Mouse (Mus musculus): ENCODE results near the gene Trmt10c.
A peak's percentile ranks its signal among the peaks of the same experiment; 100 is the strongest.

The Trmt10c gene

DNA sequence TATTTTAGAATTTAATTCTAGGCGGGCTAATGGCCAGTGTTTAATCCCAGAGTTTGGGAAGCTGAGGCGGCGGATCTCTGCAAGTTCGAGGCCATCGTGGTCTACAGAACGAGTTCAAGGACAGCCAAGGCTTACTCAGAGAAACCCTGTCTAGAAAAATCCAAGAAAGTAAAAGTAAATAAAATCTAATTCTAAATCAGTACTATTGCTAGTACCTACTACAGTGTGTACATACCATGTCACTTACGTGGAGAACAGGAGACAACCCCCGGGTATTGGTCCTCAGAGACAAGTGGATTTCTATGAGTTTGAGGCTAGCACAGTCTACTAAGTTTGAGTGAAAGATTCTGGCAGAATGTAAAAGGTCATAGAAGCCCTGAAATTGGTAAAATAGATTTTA is 471 bp upstream of the Trmt10c start:
- DNase-seq: no peak

DNA sequence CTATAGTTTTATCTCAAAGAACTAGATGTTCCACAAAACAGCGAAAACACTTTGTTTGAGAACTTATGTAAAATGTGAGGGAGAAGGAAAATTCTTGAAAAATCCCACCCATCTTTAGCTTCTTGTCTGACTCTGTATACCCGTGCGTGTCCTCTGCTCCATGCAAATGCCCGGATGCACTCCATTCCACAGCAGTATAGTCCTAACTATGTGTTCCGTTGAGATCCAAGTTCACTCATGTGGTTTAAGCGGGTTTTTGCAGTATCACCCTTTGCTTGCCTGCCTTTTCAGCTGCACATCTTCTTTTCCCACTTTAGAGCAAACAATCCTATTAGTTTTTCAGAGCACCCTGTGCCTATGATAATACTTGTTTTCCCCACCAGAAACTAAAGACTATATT is 1.1 kb downstream of the Trmt10c start:
- no peak for DNase-seq

DNA sequence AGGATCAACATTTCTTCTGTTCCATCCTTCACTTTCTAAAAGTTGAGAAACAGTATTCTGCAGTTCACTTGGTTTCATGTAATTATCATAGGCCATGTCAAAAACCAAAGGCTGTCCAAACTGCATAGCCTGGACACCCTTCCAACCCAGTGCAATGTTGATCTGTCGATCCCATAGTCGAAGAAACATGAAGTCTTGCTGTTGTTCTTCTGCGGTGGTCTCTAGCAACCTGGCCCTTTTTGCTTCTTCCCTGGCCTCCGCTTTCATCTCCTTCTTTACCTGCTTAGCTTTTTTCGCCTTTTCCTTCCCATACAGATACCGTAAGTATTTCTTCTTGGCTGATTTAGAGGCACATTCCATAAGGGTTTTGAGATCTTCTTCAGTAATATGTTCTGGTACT is 3.1 kb downstream of the Trmt10c start:
- no peak for DNase-seq

DNA sequence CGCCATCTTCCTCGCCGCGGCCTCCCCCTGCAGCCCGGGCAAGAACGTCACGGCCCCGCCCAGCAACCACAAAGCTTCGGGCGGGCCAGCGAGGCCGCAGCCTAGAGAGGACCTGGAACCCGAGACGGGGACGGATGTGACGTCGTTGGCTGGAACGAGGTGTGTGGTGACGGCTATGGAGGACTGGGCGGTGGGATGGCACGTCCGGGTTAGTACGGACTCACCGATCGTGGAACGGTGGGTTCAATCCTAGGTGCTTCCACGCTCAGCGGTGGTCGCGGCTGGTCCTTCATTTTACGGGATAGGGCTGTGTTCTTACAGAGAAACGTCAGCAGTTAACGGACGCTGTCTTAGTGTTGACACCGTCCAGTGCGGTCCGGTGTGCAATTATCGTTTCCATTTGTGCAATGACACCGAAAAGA is 7.9 kb downstream of the Trmt10c start, which contains the start of gene Pcnp:
Pcnp (minus strand) TSS at position 79 of the 422 bp plus-strand sequence.
- peak; percentile 97 to 98 for DNase-seq

DNA sequence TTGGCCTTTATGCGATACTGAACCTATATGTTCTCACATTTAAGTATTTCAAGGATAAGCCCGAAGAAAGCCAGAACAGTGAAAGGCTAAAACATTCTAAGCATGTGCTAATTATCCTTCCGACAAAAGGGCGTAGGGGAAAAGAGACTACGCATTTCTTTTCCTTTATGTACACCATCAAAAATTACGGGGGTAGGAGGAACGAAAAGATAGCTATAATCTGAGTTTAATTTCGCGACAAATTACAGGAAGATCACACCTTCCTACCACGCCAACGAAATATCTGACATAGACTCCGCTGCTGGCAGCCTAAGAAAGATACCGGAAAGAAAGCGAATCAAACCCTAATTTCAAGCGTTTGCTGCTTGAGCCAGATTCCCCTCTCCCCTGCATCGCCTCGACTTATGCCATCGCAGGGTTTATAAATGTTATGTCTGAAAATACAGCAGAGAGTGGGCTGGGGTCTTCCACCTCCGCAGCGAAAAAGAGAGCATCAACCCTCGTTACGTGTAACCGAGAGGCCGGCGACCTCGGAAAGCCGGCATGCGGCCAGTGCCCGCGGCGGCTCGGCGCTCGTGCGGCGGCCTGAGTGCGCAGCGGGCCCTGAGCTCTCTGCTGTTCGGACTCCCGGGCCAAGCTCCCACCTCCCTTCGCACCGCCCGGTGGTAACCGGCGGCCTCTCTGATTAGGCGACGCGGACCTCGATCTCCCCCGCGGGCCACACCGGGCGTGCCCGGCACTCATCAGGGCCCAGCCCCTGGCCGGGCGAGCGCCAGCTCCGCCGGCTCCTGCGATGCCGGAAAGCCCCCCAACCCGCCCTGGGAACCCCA is 8.7 kb downstream of the Trmt10c start:
- DNase-seq: no peak

DNA sequence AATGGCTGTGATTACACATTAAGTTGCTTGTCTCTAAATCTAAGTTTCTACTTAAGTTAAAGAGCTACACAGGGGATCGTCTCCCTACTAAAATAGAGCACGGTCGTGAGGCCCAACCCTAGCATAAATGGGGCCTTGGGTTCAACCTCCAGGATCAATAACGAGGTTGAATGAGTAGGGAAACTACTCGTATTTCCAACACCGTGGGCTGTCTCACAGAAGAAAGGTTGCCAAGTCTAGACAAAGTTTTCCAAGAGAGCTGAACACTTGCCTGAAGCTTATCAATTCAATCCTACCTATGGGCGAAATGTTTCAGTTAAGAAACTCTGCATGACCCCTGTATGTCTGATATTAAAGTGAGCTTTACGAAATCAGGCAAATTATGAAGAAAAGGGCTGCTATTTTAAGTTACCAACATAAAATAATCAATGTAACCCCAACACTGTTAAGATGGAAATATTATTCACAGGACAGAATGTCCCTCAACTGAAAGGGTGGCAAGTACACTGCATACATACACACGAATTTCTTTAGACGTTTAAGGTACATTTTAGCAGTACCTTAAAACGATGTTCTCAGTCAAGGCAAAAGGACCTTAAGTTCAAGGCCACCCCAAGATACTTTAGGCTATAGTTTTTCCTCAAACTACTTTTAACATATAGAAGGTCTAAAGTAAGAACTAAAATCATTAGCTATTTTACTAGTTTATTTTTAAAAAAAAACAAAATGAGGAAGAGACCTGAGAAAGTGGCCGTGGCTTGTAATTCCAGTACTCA is 9.6 kb downstream of the Trmt10c start:
- no peak for DNase-seq

DNA sequence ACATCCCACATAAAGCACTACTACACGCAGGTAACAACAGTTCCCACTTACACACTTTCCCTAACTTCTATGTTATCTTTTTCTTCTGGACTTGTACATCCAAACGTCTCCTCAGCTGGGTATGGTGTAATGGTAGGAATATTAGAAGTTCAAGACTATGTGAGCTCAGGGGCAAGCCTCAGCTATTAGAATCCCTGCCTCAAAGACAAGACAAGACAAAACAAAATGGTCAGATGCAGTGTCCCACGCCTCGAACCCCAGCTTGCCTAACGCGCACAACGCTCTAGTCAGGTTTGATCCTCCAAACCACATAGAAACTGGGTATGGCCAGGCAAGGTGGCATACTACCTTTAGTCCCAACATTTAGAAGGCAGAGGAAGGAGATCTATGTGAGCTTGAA is 18.0 kb downstream of the Trmt10c start:
- no peak for DNase-seq

DNA sequence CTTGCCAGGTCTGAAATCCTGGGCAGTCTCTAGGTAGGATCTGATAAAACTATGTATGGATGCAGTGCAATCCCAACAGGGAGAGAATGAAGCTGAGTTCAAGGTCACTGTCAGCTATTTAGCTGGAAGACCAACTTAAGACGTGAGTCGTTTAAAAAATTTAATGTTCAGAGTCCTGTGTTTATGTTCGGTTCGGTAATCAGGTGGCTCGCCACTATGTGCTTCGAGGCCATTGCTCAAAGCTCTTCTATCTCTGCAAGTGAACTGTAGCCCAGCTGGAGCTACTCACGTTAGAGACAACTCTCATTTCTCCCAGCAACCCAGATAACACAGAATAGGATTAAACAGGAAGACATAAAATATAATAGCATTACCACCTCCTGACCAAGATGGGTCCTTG is 23.5 kb downstream of the Trmt10c start:
- DNase-seq: no peak

DNA sequence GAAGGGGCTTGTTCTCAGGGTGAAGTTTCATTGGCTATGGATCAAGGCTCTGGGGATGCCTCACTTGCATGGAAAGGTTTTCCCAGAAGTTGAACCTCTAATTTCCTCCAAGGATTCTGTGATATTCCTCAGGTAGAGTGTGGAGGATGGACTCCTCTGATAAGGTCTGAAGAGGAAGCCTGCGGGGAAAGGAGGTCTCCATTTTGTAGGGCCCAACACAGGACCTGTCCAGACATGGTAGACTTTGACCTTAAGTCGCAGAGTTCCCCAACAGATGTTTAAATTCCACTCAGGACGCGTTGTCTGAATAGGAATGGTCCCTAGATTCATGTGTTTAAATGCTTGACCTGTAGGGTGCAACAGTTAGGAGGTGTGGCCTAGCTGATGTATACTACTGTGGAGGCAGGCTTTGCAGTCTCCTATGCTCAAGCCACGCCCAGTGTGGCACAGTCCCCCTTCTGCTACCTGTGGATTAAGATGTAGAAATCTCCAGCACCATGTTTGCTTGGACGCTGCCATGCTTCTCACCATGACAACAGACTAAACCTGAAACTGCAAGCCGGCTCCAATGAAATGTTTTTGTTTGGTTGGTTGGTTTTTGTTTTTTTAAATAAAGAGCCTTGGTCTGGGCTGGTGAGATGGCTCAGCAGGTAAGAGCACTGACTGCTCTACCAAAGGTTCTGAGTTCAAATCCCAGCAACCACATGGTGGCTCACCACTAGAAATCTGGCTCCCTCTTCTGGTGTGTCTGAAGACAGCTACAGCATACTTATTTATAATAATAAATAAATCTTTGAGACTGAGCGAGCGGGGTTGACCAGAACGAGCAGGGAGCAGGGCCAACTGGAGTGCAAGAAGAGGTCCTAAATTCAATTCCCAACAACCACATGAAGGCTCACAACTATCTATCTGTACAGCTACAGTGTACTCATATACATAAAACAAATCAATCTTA is 24.6 kb downstream of the Trmt10c start:
- no peak for DNase-seq

DNA sequence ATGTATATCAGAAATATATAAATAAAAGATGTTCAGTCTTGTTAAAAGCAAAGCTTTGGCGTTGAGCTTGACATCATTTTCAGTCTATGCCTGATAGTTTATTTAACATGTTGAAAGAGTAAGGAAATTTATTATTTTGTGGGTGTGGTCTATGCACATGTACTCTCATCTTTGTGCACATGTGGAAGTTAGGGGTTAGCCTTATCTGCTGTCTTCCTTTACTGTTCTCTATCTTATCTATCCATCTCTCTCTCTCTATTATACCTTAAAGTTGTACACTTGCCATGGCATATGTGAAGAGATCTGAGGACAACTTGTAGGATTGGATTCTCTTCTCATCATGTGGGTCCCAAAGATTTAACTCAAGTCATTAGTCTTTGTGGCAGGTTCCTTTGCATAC is 28.8 kb downstream of the Trmt10c start:
- DNase-seq: no peak

DNA sequence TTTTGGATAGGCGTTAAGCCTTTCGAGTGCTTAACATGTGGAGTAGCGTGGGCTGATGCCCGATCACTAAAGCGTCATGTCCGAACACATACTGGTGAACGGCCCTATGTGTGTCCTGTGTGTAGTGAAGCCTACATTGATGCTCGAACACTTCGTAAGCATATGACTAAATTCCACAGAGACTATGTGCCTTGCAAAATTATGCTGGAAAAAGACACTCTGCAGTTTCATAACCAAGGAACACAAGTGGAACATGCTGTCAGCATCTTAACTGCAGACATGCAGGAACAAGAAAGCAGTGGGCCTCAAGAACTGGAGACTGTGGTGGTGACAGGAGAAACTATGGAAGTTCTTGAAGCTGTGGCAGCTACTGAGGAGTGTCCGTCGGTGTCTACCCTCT is 30.8 kb downstream of the Trmt10c start:
- no peak for DNase-seq

DNA sequence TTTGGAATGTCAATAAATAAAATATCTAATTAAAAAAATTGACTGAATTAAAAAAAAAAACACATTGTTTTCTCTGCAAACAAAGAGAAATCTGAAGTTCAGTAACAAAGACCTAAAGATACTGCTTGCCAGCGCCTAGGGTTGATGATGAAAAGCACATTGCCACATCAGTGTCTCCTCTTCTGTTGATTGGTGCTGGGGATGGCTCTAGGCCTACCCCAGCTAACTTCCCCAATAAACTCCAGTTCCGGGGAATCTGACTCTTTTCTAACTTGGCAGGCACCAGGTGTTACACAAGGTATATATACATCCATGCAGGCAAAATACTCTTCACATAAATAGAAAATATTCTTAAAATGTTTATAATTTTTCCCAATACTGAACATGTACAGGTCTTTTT is 43.4 kb downstream of the Trmt10c start:
- DNase-seq: no peak

DNA sequence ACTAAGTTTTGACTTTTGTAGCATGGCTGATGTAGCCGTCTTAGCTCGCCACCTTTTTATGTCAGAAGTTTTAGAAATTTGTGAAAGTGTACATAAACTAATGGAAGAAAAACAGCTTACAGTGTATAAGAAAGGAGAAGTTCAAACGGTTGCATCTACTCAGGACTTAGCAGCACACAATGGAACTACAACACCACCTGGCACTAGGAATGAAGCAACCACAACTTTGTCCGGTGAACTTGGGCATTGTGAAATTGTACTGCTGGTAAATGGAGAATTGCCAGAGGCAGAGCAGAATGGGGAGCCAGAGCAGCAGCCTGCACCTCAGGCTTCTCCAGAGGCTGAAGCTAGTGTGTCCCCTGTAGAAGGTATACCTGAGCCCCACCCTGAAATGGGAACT is 47.3 kb downstream of the Trmt10c start:
- no peak for DNase-seq

DNA sequence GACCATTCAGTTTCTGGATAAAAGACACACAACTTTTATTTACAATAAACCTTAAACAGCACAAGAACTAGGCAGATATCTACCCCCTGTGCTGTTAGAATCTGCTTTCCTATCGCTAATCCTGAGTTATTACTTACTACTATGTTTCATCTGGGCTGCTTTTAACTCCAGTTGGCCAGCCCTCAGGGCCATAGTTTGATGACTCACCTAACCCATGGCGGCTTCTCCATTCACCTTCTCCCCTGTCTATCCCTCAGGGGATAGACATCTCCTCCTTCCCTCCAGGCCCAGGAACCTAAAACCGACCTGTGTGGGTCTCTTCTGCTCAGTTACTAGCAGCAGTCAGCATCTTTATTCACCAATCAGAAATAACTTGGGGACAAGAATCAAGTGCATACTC is 51.6 kb downstream of the Trmt10c start:
- DNase-seq: no peak
